Mouse (Mus musculus) testis, adult 2 months (tissue): Measurements from ENCODE around the gene Ablim2. TPM values are rescaled to one million over a fixed set of nuclear protein-coding genes. Genes with fewer than 3 reads are reported as not detected.

Source experiments
- H3K27ac ChIP-seq: fragments of 200-500 bp; 2 replicates; pipeline ENCODE4 v1.5.1; 2012; ENCODE audit warnings: low read depth, low read length; ENCODE audit not compliant: control insufficient read depth, insufficient read depth
- H3K27me3 ChIP-seq: fragments of 200-500 bp; 2 replicates; pipeline ENCODE4 v1.6.1; 2012; ENCODE audit warnings: mild to moderate bottlenecking, low read length, moderate library complexity; ENCODE audit not compliant: control insufficient read depth, insufficient read depth
- H3K36me3 ChIP-seq: fragments of 200-500 bp; 2 replicates; pipeline ENCODE4 v1.6.1; 2012; ENCODE audit warnings: mild to moderate bottlenecking, low read length; ENCODE audit not compliant: control insufficient read depth, insufficient read depth
- H3K4me1 ChIP-seq: fragments of 200-500 bp; 2 replicates; pipeline ENCODE4 v1.6.1; 2012; ENCODE audit warnings: low read length; ENCODE audit not compliant: control insufficient read depth, insufficient read depth
- H3K4me3 ChIP-seq: fragments of 200-500 bp; 2 replicates; pipeline ENCODE4 v1.5.1; 2012; ENCODE audit warnings: low read depth, mild to moderate bottlenecking, low read length, moderate library complexity, mixed read lengths; ENCODE audit not compliant: control insufficient read depth
- CTCF ChIP-seq: fragments of 200-500 bp; IDR thresholded peaks from 2 replicates; pipeline ENCODE4 v1.5.1; 2012; ENCODE audit warnings: low read depth, mild to moderate bottlenecking, inconsistent platforms, low read length, moderate library complexity; ENCODE audit not compliant: control insufficient read depth, insufficient read depth, insufficient replicate concordance
- POLR2A ChIP-seq: fragments of 200-500 bp; IDR thresholded peaks from 2 replicates; pipeline ENCODE4 v1.6.1; 2012; ENCODE audit warnings: low read depth, mild to moderate bottlenecking, inconsistent platforms, low read length, moderate library complexity; ENCODE audit not compliant: control insufficient read depth
- polyA plus RNA-seq: library from polyadenylated mRNA; depleted of rRNA; stranded (reverse); fragments of >200 nt; gene quantifications from 2 replicates; pipeline ENCODE4 v1.2.3, GENCODE M21; 2012

The Ablim2 gene
- polyA plus RNA-seq, 1 experiment = 1.2 TPM

DNA sequence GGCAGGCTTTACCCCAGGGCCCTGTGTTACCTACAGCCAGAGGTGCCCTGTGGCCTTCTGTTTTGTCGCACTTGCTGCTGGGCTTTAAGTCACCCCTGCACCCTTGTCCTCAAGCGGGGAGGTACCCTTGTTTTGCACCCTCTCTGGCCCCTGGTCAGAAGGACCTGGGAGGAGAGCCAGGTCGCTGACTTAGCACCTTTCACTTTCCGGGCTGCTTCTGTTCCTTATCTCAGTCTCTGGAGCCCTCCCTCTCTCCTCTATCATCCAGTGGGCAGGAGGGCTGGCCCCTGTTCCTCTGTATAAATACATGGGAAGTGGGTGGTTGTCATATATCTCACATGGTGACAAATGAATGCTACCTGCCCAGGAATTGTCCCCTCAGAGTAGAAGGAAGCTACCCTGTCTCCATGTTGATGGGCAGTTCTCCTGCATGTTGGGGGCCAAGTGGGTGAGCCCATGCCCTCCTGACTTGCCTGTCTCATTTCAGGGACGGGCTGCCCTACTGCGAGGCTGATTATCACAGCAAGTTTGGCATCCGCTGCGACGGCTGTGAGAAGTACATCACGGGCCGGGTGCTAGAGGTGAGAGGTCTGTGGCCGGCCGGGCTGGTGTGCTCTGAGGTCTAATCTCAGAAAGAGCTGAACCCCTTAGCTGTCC lies 54.1 kb downstream of the Ablim2 start:
- Histone ChIP-seq H3K27ac (no peak overlapping the region), H3K36me3 (no peaks in the 10 kb centered on the region), H3K4me3 (no peak overlapping the region), H3K27me3 (no peaks in the 10 kb centered on the region), H3K4me1 (no peaks in the 10 kb centered on the region; the same call in 1 of the 2 replicates)
- TF ChIP-seq POLR2A (no peak), CTCF (no peak)

DNA sequence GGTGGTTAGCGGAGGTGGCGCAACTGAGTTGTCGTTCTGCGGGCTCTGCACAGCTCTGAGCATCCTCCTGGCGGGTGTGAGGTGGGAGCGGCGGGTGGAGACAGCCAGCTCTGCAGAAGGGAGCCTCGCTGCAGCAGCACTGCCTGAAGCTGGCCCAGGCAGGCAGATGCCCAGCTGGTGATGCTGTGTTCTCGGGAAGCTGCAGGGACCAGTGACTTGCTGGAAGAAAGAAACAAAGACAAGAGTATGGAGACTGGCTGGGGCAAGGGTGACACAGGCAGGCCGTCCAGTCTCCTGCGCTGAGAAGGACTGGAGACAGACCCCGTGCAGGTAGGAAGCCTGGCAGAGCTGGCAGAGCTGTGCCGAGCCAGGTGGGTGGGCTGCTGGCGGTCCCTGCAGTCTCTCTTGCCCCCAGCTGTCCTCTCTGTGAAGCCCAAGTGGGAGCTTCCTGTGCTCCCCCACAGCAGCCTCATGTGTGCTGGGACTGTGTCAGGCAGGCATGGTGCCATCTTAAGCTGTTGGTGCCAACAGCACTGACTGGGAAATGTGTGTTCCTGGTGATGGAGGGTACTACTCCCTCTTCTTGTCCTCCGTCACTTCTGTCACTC lies 56.8 kb downstream of the Ablim2 start:
- H3K36me3 ChIP-seq = no peaks in the 10 kb centered on the region
- H3K27me3 ChIP-seq = no peaks in the 10 kb centered on the region
- no peak overlapping the region for H3K27ac ChIP-seq
- no peak overlapping the region for H3K4me3 ChIP-seq
- TF ChIP-seq CTCF (no peak), POLR2A (no peak)
- H3K4me1 ChIP-seq = no peaks in the 10 kb centered on the region; the same call in 1 of the 2 replicates

DNA sequence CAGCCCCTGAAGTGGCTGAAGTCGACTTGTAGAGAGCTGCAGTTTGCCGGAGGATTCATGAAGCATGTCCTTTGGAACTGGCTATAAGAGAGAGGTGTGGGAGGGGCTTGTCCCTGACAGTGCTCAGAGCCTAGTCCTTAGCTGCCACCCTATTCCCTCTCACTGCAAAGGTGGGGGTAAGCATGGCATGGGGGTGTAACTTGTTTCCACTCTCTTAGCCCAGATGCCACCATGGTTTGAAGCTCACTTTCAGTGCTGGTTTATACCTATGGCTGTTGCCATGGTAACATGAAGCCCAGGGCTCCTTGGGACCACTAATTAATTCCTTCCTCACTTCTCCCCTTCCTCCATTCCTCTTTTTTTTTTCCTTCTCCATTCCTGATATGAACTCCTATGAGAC lies 57.4 kb downstream of the Ablim2 start:
- Histone ChIP-seq H3K4me1 (no peaks in the 10 kb centered on the region; the same call in 1 of the 2 replicates), H3K36me3 (no peaks in the 10 kb centered on the region), H3K4me3 (no peak overlapping the region), H3K27ac (no peak overlapping the region), H3K27me3 (no peaks in the 10 kb centered on the region)
- TF ChIP-seq CTCF (no peak), POLR2A (no peak)

DNA sequence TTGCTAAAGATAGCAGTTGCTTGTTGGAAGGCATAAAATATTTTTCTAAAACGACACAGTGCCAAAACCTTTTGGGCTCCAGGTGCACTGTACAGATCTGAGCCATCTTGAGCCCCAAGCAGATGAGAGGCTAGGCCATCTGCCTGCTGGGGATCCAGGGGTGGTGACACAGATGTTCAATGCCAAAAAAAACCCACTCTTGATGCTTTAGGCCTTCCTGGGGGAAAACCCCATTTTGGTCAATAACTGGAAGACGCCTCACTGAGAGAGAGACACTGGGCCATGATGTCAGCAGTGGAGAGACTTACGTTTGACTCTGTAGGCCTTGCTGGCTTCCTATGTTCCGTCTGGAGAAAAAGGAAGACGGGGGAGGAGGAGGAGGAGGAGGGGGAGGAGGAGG lies 59.6 kb downstream of the Ablim2 start:
- Histone ChIP-seq H3K4me1 (no peaks in the 10 kb centered on the region; the same call in 1 of the 2 replicates), H3K4me3 (no peak overlapping the region), H3K27ac (no peak overlapping the region), H3K36me3 (no peaks in the 10 kb centered on the region), H3K27me3 (no peaks in the 10 kb centered on the region)
- no peak for TF ChIP-seq POLR2A
- no peak for TF ChIP-seq CTCF

DNA sequence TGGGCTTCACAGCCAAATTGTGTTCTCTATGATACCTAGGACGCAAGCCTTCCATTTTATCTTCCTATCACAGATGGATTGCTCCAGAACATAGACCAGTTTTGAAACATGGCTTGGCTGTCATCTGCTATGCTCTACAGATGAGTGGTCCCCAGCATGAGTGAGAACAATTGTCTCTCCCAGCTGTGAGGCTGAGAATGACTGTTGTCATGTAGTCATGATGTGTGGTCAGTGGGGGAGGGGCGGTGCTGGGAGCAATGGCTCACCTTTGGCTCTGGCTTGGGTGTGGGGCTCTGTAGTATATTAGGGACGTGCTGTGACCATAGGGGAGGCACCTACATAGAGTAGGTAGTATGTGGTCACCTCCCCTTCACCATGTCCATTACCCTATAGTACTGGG lies 60.2 kb downstream of the Ablim2 start:
- no peak for TF ChIP-seq POLR2A
- no peak for TF ChIP-seq CTCF

DNA sequence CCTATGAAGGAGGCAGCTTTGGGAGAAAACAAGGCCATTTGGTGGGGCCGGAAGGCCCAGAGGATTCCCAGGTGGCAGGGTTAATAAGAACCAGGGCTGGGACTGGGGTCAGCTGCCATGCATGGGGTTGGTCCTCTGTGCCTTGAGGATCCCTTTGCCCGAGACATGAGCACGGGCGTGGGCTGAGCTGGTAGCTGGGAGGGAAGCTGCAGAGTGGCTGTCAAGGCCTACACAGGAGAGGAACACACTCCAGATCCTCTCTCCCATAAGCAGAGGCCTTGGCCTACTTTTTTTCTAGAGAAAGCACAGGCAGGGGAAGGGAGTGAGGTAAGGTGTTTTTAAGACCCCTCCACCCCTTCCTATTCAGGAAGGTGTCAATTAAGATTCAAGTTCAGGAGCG lies 65.0 kb downstream of the Ablim2 start:
- H3K36me3 ChIP-seq = no peaks in the 10 kb centered on the region

More for the DNA sequence above, 60.2 kb downstream of the Ablim2 start:
- H3K4me3 ChIP-seq = no peak overlapping the region
- H3K4me1 ChIP-seq = no peaks in the 10 kb centered on the region; the same call in 1 of the 2 replicates
- H3K27ac ChIP-seq = no peak overlapping the region
- H3K27me3 ChIP-seq = no peaks in the 10 kb centered on the region
- H3K36me3 ChIP-seq = no peaks in the 10 kb centered on the region

DNA sequence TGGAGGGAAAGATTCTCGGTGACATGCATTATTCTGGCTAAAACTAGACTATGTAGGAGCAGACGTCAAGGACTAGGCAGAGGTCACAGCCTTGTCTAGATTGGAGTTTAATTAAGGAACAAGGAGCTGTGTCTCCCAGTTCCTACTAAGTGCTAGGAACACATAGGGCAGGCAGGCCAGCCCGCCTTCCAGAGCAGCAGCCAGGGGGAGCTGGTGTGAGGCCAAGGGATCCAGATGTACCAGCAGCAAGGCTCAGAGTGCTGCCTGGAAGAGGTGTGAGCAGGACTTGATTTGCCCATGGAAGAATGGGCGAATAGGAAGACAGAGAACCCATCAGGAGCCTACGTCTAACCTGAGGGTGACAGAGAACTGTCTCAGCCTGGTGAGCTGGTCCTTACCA lies 68.8 kb downstream of the Ablim2 start:
- no peak overlapping the region for H3K27ac ChIP-seq
- TF ChIP-seq POLR2A (no peak), CTCF (no peak)

More for the DNA sequence above, 65.0 kb downstream of the Ablim2 start:
- no peaks in the 10 kb centered on the region for H3K4me1 ChIP-seq
- TF ChIP-seq CTCF = no peak
- TF ChIP-seq POLR2A = no peak
- no peak overlapping the region for H3K4me3 ChIP-seq
- no peaks in the 10 kb centered on the region for H3K27me3 ChIP-seq
- no peak overlapping the region for H3K27ac ChIP-seq

DNA sequence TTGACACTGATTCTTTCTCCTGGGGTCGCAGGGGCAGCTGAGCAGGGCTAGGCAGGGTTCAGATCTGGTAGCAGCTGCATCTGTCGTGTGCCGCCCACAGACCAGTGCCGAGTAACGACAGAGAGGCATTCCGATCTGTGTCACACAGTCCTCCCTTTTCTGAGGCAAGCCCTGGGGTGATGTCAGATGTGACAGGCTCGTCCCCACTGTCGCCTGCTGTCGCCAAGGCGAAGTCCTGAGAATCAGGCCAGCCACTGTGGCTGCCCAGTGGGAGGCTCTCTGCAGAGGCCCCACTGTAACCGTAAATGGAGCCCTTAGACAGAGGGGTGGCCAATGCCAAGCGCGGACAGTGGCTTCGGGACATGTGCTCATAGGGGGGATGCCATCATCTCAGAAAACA lies 69.4 kb downstream of the Ablim2 start:
- Histone ChIP-seq H3K4me1 (no peaks in the 10 kb centered on the region), H3K27ac (no peak overlapping the region), H3K27me3 (no peaks in the 10 kb centered on the region)

More for the DNA sequence above, 68.8 kb downstream of the Ablim2 start:
- Histone ChIP-seq H3K4me1 (no peaks in the 10 kb centered on the region), H3K4me3 (no peak overlapping the region), H3K36me3 (no peaks in the 10 kb centered on the region), H3K27me3 (no peaks in the 10 kb centered on the region)

More for the DNA sequence above, 69.4 kb downstream of the Ablim2 start:
- TF ChIP-seq CTCF (no peak), POLR2A (no peak)
- Histone ChIP-seq H3K36me3 (no peaks in the 10 kb centered on the region), H3K4me3 (no peak overlapping the region)
